Mouse (Mus musculus): ENCODE data around the gene Klf2. TPM values are rescaled to one million over a fixed set of nuclear protein-coding genes. Genes with fewer than 3 reads are reported as not detected.

Klf2 gene
- polyA plus RNA-seq, 1 experiment = 14.7 TPM

- Histone ChIP-seq H3K4me1 (ENCODE audit: control insufficient read depth, insufficient read depth, low read length) (no peaks in the 10 kb centered on the region; the same call in none of the 2 replicates), H3K27ac (ENCODE audit: insufficient read depth, low read length) (no peak overlapping the region), H3K4me3 (ENCODE audit: insufficient read depth, low read length) (no peak overlapping the region)
- no peak for TF ChIP-seq POLR2A (IDR thresholded peaks at IDR 0.05; ENCODE audit: extremely low read depth, insufficient read depth, low read length)
- TF ChIP-seq CTCF (IDR thresholded peaks at IDR 0.05; ENCODE audit: extremely low read depth, insufficient read depth, low read length) = no peak
Observed at GRCm38 (mm10) chr8:72324708-72325107, 5.9 kb downstream of the Klf2 start.

DNA sequence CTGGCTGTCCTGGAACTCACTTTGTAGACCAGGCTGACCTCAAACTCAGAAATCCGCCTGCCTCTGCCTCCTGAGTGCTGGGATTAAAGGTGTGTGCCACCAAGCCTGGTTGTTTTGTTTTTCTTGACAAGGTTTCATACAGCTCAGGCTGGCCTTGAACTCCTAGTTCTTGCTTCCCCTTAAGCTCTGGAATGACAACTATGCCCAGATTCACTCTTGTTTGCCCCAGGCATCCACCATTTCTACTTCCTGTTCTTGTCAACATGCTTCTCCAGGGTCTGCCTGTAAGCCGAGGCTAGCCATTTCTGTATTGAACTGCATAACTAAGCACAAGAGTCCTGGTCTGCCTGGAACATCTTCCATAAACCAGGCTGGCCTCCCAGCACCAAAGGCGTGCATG is 10.3 kb downstream of the Klf2 start:
- H3K4me1 ChIP-seq (ENCODE audit: control insufficient read depth, insufficient read depth, low read length) = no peaks in the 10 kb centered on the region
- H3K27ac ChIP-seq (ENCODE audit: insufficient read depth, low read length) = no peak overlapping the region
- no peak overlapping the region for H3K4me3 ChIP-seq (ENCODE audit: insufficient read depth, low read length)
- TF ChIP-seq CTCF (IDR thresholded peaks at IDR 0.05; ENCODE audit: extremely low read depth, insufficient read depth, low read length) (no peak), POLR2A (IDR thresholded peaks at IDR 0.05; ENCODE audit: extremely low read depth, insufficient read depth, low read length) (no peak)

GRCm38 (mm10) chr8:72330806-72331516 is 12.1 kb downstream of the Klf2 start:
- TF ChIP-seq POLR2A (IDR thresholded peaks at IDR 0.05; ENCODE audit: extremely low read depth, insufficient read depth, low read length) (no peak), CTCF (IDR thresholded peaks at IDR 0.05; ENCODE audit: extremely low read depth, insufficient read depth, low read length) (no peak)
- H3K27ac ChIP-seq (ENCODE audit: insufficient read depth, low read length) = no peak overlapping the region
- H3K4me1 ChIP-seq (ENCODE audit: control insufficient read depth, insufficient read depth, low read length) = no peaks in the 10 kb centered on the region
- H3K4me3 ChIP-seq (ENCODE audit: insufficient read depth, low read length) = no peak overlapping the region

GRCm38 (mm10) chr8:72331631-72332030 is 12.8 kb downstream of the Klf2 start:
- Histone ChIP-seq H3K4me3 (ENCODE audit: insufficient read depth, low read length) (no peak overlapping the region), H3K4me1 (ENCODE audit: control insufficient read depth, insufficient read depth, low read length) (no peaks in the 10 kb centered on the region), H3K27ac (ENCODE audit: insufficient read depth, low read length) (no peak overlapping the region)
- TF ChIP-seq CTCF (IDR thresholded peaks at IDR 0.05; ENCODE audit: extremely low read depth, insufficient read depth, low read length) (no peak), POLR2A (IDR thresholded peaks at IDR 0.05; ENCODE audit: extremely low read depth, insufficient read depth, low read length) (no peak)

DNA sequence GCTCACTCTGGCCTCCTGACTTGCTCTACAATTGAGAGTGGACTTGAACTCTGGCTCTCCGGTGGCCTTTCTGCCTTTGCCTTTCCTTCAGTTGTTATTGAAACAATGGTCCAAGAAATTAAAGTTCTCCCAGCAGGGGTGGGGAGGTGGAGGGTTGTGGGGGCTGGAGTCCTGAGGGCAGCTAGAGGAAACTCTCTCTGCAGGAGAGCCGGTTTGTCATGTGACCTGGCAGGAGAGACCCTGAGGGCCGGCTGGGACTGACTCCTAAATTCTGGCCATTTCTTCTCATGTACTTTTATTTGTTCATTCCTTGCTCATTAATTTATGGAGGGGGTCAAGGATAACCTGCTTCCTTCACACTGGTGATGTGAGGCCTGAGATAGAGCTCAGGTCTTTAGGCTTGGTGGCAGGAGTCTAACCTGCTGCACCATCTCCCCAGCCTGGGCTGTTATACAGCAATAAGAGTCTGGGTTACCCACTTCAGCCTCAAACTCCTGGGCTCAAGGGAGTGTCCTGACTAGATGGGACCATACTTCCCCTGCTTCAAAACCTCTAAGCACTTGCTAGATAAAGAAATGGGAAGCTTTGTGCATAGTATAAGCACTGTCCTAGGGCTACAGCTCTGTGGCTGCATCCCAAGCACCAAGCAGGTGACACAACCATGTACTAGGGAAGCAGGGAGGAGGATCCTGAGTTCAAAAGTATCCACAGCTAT is 14.8 kb downstream of the Klf2 start:
- Histone ChIP-seq H3K4me1 (ENCODE audit: control insufficient read depth, insufficient read depth, low read length) (no peaks in the 10 kb centered on the region), H3K27ac (ENCODE audit: insufficient read depth, low read length) (0 out of 2 replicates have a peak overlapping the region, but pooled peaks have one; percentile 34), H3K4me3 (ENCODE audit: insufficient read depth, low read length) (no peak overlapping the region)
- TF ChIP-seq POLR2A (IDR thresholded peaks at IDR 0.05; ENCODE audit: extremely low read depth, insufficient read depth, low read length) (no peak), CTCF (IDR thresholded peaks at IDR 0.05; ENCODE audit: extremely low read depth, insufficient read depth, low read length) (no peak)

- Histone ChIP-seq H3K4me3 (ENCODE audit: insufficient read depth, low read length) (no peak overlapping the region), H3K27ac (ENCODE audit: insufficient read depth, low read length) (no peak overlapping the region)
- TF ChIP-seq CTCF (IDR thresholded peaks at IDR 0.05; ENCODE audit: extremely low read depth, insufficient read depth, low read length) (no peak), POLR2A (IDR thresholded peaks at IDR 0.05; ENCODE audit: extremely low read depth, insufficient read depth, low read length) (no peak)
Observed at GRCm38 (mm10) chr8:72334144-72334641, 15.4 kb downstream of the Klf2 start.

DNA sequence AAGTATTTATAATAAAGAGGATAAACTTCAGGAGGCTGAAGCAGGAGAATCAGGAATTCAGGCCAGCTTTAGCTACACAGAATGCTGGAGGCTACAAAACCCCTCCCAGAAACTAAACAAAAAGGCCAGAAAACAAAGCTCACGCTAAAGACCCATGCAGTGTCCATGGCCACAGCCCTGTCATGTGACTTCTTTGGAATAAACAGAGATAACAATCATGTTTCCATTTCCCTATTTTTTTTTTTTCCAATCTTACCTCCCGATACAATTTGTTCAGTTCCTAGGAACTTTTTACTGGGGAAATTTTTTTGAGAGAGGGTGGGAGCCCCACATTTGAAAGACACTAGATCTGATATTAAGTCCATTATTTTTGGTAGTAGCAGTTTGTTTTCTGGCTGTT is 17.4 kb downstream of the Klf2 start:
- TF ChIP-seq CTCF (IDR thresholded peaks at IDR 0.05; ENCODE audit: extremely low read depth, insufficient read depth, low read length) (no peak), POLR2A (IDR thresholded peaks at IDR 0.05; ENCODE audit: extremely low read depth, insufficient read depth, low read length) (no peak)
- Histone ChIP-seq H3K4me3 (ENCODE audit: insufficient read depth, low read length) (no peak overlapping the region), H3K27ac (ENCODE audit: insufficient read depth, low read length) (no peak overlapping the region), H3K4me1 (ENCODE audit: control insufficient read depth, insufficient read depth, low read length) (no peaks in the 10 kb centered on the region)

More at GRCm38 (mm10) chr8:72334144-72334641, 15.4 kb downstream of the Klf2 start:
- H3K4me1 ChIP-seq (ENCODE audit: control insufficient read depth, insufficient read depth, low read length) = no peaks in the 10 kb centered on the region

GRCm38 (mm10) chr8:72337034-72337433 is 18.2 kb downstream of the Klf2 start:
- H3K27ac ChIP-seq (ENCODE audit: insufficient read depth, low read length) = no peak overlapping the region
- H3K4me1 ChIP-seq (ENCODE audit: control insufficient read depth, insufficient read depth, low read length) = no peaks in the 10 kb centered on the region
- TF ChIP-seq CTCF (IDR thresholded peaks at IDR 0.05; ENCODE audit: extremely low read depth, insufficient read depth, low read length) (no peak), POLR2A (IDR thresholded peaks at IDR 0.05; ENCODE audit: extremely low read depth, insufficient read depth, low read length) (no peak)
- H3K4me3 ChIP-seq (ENCODE audit: insufficient read depth, low read length) = no peak overlapping the region

- Histone ChIP-seq H3K4me1 (ENCODE audit: control insufficient read depth, insufficient read depth, low read length) (no peaks in the 10 kb centered on the region; the same call in 1 of the 2 replicates), H3K4me3 (ENCODE audit: insufficient read depth, low read length) (no peak overlapping the region), H3K27ac (ENCODE audit: insufficient read depth, low read length) (no peak overlapping the region)
- TF ChIP-seq POLR2A (IDR thresholded peaks at IDR 0.05; ENCODE audit: extremely low read depth, insufficient read depth, low read length) (no peak), CTCF (IDR thresholded peaks at IDR 0.05; ENCODE audit: extremely low read depth, insufficient read depth, low read length) (no peak)
Observed at GRCm38 (mm10) chr8:72342556-72343300, 23.9 kb downstream of the Klf2 start.
